Mouse (Mus musculus): ENCODE measurements at regions not wholly inside any gene's neighbourhood (a gene's known extent, or its start where the extent isn't known, plus 50 kb on each side); places are given as distances from the start of the nearest gene placed in this dataset.
"Not testable (repeated sequence)": the region's sequence is repeated elsewhere in the genome, so short reads cannot be mapped to it uniquely, and the experiment has no call there.

GRCm38 (mm10) chr8:88823931-88824330 lies 127.1 kb downstream of the Cyld start:
- no peak overlapping the region for H3K4me3 ChIP-seq
- no peak overlapping the region for H3K4me2 ChIP-seq (replicated peaks)

DNA sequence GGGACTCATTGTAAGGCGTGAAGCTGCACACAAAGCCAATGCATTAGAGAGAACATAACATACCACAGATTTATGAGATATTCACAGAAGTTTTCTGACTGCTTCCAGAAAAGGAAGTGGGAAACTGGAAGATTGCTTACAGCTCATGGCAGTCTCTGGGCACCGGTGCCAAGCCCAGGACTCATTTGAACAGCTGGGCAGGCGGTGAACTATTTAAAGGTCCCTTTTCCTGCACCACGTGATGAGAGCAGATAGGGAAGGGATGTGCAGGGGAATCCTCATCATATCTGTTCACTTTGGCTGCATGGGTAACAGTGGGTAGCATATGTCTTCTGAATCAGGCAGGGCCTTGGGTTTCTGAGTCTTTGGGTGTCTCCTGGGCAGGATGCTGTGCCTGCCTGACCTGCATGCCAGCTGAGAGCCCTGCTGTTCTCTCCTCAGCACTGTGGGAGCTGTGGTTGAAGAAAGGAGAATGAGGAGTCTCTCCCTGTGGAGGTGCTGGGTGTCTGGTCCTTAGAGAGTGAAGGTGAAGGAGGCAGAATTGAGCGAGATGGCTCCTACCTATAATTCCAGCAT lies 123.5 kb downstream of the Cyld start:
- H3K9me3 ChIP-seq, result 0 out of 2 replicates have a peak, but pooled peaks cover 5% of the 10 kb centered on the region
- H3K27ac ChIP-seq (replicated peaks), result no peak overlapping the region
- no peaks in the 10 kb centered on the region for H3K4me1 ChIP-seq
- no peaks in the 10 kb centered on the region for H3K36me3 ChIP-seq
- no peak overlapping the region for H3K9ac ChIP-seq (replicated peaks)
- 92% methylated on average over 5 of the region's 5 CpGs for WGBS
- no peak overlapping the region for H3K4me3 ChIP-seq
- no peak for ATAC-seq (ENCODE audit: low FRiP score, low read depth)
- no peak overlapping the region for H3K4me2 ChIP-seq (replicated peaks)
- H3K27me3 ChIP-seq, result no peaks in the 10 kb centered on the region

More at GRCm38 (mm10) chr8:88823931-88824330, 127.1 kb downstream of the Cyld start:
- H3K36me3 ChIP-seq, result no peaks in the 10 kb centered on the region
- H3K4me1 ChIP-seq, result no peaks in the 10 kb centered on the region
- no peak overlapping the region for H3K27ac ChIP-seq (replicated peaks)
- no peak overlapping the region for H3K9ac ChIP-seq (replicated peaks)
- H3K27me3 ChIP-seq, result no peaks in the 10 kb centered on the region
- WGBS, result 90% methylated on average over 7 of the region's 7 CpGs
- H3K9me3 ChIP-seq, result 0 out of 2 replicates have a peak, but pooled peaks cover 6% of the 10 kb centered on the region
- ATAC-seq (ENCODE audit: low FRiP score, low read depth), result no peak

- H3K27ac ChIP-seq (replicated peaks), result no peak overlapping the region
- H3K4me3 ChIP-seq, result no peak overlapping the region
- ATAC-seq (ENCODE audit: low FRiP score, low read depth), result no peak
Observed at GRCm38 (mm10) chr8:88816461-88816860, 119.6 kb downstream of the Cyld start.

DNA sequence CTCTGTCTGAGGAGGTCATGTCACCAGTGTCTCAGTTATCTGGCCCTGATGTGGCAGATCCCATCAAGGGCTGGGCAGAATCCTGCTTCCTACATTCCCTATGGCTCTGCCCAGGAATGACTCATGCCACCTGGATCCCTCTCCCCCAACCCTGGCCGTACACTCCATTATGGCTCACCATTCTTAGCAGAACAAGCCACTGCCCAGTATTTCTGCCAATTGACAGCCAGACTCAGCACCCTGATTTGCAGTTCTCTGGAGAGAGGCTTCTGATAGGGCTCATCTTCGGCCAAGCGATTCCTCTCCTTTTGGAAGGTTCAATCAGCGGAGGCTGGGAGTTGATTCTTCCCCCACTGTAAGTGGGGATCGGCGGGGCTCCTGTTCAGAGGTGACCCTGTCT lies 117.4 kb downstream of the Cyld start:
- Histone ChIP-seq H3K27me3 (no peaks in the 10 kb centered on the region), H3K27ac (replicated peaks) (no peak overlapping the region), H3K36me3 (no peaks in the 10 kb centered on the region), H3K4me2 (replicated peaks) (no peak overlapping the region), H3K4me1 (peaks cover 4% of the 10 kb centered on the region; the same call in 1 of the 2 replicates), H3K9me3 (0 out of 2 replicates have a peak, but pooled peaks cover 4% of the 10 kb centered on the region), H3K9ac (replicated peaks) (no peak overlapping the region), H3K4me3 (no peak overlapping the region)
- 89% methylated on average over 6 of the region's 6 CpGs for WGBS
- no peak for ATAC-seq (ENCODE audit: low FRiP score, low read depth)

More at GRCm38 (mm10) chr8:88816461-88816860, 119.6 kb downstream of the Cyld start:
- Histone ChIP-seq H3K27me3 (no peaks in the 10 kb centered on the region), H3K9me3 (no peaks in the 10 kb centered on the region), H3K4me2 (replicated peaks) (no peak overlapping the region), H3K9ac (replicated peaks) (no peak overlapping the region), H3K36me3 (no peaks in the 10 kb centered on the region), H3K4me1 (peaks cover 4% of the 10 kb centered on the region; the same call in 1 of the 2 replicates)
- 78% methylated on average over 5 of the region's 5 CpGs for WGBS

DNA sequence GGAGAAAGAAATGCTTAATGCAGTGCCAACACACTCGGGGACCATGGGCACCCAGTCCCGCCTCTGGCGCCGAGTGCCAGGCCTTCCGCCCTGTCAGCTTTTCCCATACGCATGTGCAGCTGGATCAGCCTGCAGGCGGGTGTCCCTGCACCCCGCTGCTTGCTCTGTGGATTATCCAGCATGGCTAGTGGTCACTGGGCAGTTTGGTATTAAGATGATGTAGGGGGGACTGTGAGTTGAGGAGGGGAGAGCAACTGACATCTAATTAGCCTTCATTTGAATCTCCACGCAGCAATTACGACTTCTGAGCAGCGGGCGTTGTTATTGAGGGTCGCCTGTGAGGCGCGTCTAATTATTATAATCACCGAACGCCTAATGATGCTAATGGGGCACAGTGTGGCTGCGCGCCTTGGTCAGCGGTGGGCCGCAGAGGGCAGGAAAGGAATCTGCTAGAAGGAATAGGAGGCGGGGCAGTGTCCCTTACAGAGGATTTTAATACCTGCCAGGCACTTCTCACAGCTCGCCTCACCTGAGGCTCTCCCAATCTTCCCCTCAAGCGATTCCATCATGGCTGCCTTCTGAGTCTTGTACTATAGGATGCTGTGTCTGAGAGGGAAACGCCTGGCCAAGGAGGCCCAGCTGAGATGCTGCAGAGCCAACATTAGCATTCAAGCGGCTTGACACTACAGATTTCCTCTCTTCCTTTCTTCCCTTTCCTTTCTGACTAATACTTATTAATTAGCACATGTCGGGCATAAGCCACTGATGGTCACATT lies 116.3 kb downstream of the Cyld start:
- 0 out of 2 replicates have a peak, but pooled peaks have one; percentile 44 for ATAC-seq (ENCODE audit: low FRiP score, low read depth)
- Histone ChIP-seq H3K36me3 (no peaks in the 10 kb centered on the region), H3K27ac (replicated peaks) (no peak overlapping the region), H3K4me2 (replicated peaks) (no peak overlapping the region), H3K9me3 (0 out of 2 replicates have a peak, but pooled peaks cover 5% of the 10 kb centered on the region), H3K27me3 (no peaks in the 10 kb centered on the region), H3K4me1 (peaks cover 4% of the 10 kb centered on the region; the same call in 1 of the 2 replicates), H3K4me3 (no peak overlapping the region), H3K9ac (replicated peaks) (no peak overlapping the region)
- WGBS, result 68% methylated on average over 27 of the region's 27 CpGs

DNA sequence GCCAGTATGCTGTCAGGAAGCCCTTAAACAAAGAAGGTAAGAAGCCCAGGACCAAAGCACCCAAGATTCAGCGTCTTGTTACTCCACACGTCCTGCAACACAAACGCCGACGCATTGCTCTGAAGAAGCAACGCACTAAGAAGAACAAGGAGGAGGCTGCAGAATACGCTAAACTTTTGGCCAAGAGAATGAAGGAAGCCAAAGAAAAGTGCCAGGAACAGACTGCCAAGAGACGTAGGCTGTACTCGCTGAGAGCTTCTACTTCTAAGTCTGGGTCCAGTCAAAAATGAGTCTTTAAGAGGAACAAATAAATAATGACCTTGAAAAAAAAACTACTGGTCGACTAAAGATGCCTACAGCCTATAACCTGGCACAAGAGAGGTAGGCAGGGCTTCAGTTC lies 110.0 kb downstream of the Cyld start:
- not testable (repeated sequence) for H3K4me3 ChIP-seq; H3K27me3 ChIP-seq; ATAC-seq (ENCODE audit: low FRiP score, low read depth); H3K9ac ChIP-seq (replicated peaks); H3K27ac ChIP-seq (replicated peaks); H3K4me1 ChIP-seq; H3K4me2 ChIP-seq (replicated peaks); H3K36me3 ChIP-seq
- 94% methylated on average over 10 of the region's 10 CpGs for WGBS
- H3K9me3 ChIP-seq, result 0 out of 2 replicates have a peak, but pooled peaks cover 12% of the 10 kb centered on the region
